Mouse (Mus musculus) neural tube, embryonic 14.5 days (tissue): ENCODE measurements around the gene Dock9. TPM values are rescaled to one million over a fixed set of nuclear protein-coding genes. Genes with fewer than 3 reads are reported as not detected.
"Not testable (repeated sequence)": the region's sequence is repeated elsewhere in the genome, so short reads cannot be mapped to it uniquely, and the experiment has no call there.

Source experiments
- ATAC-seq: fragments of 200-750 bp; cut with Nextera tagmentation; 2 replicates; pipeline ENCODE4 v1.8.0; 2017; ENCODE audit warnings: low read depth, mild to moderate bottlenecking, moderate TSS enrichment, moderate library complexity
- H3K27ac ChIP-seq: fragments of 300-500 bp; sonication (generic); 2 replicates; pipeline ENCODE4 v1.5.1; 2014; ENCODE audit warnings: low read depth, mild to moderate bottlenecking, control low read depth, low read length, moderate library complexity, mixed read lengths
- H3K27me3 ChIP-seq: fragments of 300-500 bp; sonication (generic); 2 replicates; pipeline ENCODE4 v1.6.1; 2014; ENCODE audit warnings: low read length; ENCODE audit not compliant: control insufficient read depth, insufficient read depth
- H3K36me3 ChIP-seq: fragments of 300-500 bp; sonication (generic); 2 replicates; pipeline ENCODE4 v1.6.1; 2014; ENCODE audit warnings: low read length, mixed read lengths; ENCODE audit not compliant: control insufficient read depth, insufficient read depth
- H3K4me1 ChIP-seq: fragments of 300-500 bp; sonication (generic); 2 replicates; pipeline ENCODE4 v1.6.1; 2014; ENCODE audit warnings: low read length; ENCODE audit not compliant: control insufficient read depth, insufficient read depth
- H3K4me2 ChIP-seq: fragments of 300-500 bp; sonication (generic); 2 replicates; pipeline ENCODE4 v1.6.1; 2014; ENCODE audit warnings: mild to moderate bottlenecking, low read depth, low read length, control low read depth
- H3K4me3 ChIP-seq: fragments of 300-500 bp; sonication (generic); 2 replicates; pipeline ENCODE4 v1.5.1; 2014; ENCODE audit warnings: low read depth, low read length, control low read depth, mixed read lengths
- H3K9ac ChIP-seq: fragments of 300-500 bp; sonication (generic); replicated peaks from 2 replicates; pipeline ENCODE4 v1.6.1; 2014; ENCODE audit warnings: low read depth, mild to moderate bottlenecking, control low read depth, low read length, mixed read lengths
- H3K9me3 ChIP-seq: fragments of 300-500 bp; sonication (generic); 2 replicates; pipeline ENCODE4 v1.6.1; 2016; ENCODE audit warnings: low read length; ENCODE audit not compliant: control insufficient read depth
- WGBS: fragments of 180-500 bp; shearing (Covaris S2); extraction: QIAGEN DNeasy Blood & Tissue Kit; methylation state at CpG from one replicate; pipeline ENCODE4 v1.1.7; 2014; 5-methylcytosine and 5-hydroxymethylcytosine counted together
- polyA plus RNA-seq: library from polyadenylated mRNA; unstranded; fragments of >200 nt; fragmentation: Nextera tagmentation; extraction: Ambion mirVana; gene quantifications from 2 replicates; pipeline ENCODE4 v1.2.1, GENCODE M21; 2014

Gene Dock9
- polyA plus RNA-seq, 1 experiment from 2014 or later, result 13.2 TPM

DNA sequence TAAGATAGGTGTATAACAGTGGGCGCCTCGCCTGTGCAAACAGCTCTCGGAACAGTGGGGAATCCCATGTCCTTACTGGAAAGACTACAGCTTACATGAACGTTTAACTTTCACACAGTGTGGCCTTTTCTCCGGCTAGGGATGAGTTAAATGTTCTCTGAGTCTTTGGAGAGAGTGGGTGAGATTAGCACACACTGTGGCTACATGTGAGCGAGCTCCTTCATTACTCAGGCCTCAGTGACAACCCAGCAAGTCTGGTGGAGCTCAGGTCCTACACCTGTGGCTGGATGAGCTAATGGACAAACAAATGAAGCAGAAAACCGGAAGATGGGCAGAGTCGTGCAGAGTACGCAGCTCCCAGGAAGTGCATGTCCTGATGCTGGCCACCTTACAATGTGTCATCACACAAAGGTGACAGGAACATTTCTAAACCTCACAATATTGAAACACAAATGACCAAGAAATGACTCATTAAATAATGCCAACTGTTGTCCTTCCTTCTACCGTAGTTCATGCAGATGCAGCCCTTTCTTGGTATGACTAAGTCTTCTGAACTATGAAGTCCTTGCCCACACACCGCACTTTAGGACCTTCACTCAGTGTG lies 103.5 kb downstream of the Dock9 start:
- H3K27me3 ChIP-seq, result no peaks in the 10 kb centered on the region
- H3K4me1 ChIP-seq, result peaks cover 13% of the 10 kb centered on the region; the same call in 1 of the 2 replicates
- no peak overlapping the region for H3K4me3 ChIP-seq
- H3K9ac ChIP-seq, result no peak overlapping the region
- H3K4me2 ChIP-seq, result no peak overlapping the region
- ATAC-seq, result no peak
- no peaks in the 10 kb centered on the region for H3K36me3 ChIP-seq
- H3K27ac ChIP-seq, result no peak overlapping the region
- 91% methylated on average over 11 of the region's 11 CpGs for WGBS
- H3K9me3 ChIP-seq, result no peaks in the 10 kb centered on the region

DNA sequence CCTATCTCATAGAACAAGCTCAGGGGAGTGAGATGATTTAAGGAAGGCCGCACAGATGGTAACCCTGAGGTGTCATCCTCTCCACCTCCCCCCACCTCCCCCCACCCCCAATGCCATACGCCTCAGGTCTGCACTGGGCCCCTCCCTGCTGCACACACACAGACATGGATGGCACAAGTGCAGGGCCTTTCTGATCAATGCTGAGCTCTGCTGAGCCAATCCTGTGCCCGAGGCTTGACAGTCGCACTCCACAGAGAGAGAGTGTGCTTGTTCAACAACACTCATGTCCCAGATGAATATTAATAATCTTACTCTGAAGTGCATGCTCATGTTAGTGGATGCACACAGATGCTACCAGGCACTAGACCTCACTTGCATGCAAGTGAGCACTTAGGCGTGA lies 108.0 kb downstream of the Dock9 start:
- not testable (repeated sequence) for H3K9ac ChIP-seq, H3K4me2 ChIP-seq, H3K4me3 ChIP-seq, H3K9me3 ChIP-seq, H3K27me3 ChIP-seq, H3K27ac ChIP-seq, H3K36me3 ChIP-seq, H3K4me1 ChIP-seq
- WGBS, result 68% methylated on average over 4 of the region's 5 CpGs
- peak; percentile 46; the same call in 1 of the 2 replicates for ATAC-seq

DNA sequence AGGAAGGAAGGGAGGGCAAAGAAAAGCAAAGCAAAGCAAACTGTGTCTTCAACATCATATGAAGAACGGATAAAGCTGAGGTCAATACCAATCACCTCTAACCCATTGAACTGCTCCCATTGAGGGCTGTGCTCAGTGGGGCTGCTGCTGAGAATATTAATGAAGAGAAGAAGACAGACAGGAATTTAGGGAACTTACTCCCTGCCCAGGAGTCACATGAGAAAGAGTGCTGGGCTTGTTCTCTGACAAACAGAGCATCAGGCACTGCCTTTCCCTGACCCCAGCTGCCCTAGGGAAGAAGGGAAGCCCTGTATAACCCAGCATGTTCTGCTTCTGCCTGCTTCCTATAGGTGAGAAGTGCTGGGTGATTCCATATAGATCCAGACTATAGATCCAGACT lies 109.5 kb downstream of the Dock9 start:
- ATAC-seq, result no peak
- WGBS, result 26% methylated on average over 1 of the region's 1 CpGs
- Histone ChIP-seq H3K27me3 (no peaks in the 10 kb centered on the region), H3K9me3 (no peaks in the 10 kb centered on the region), H3K4me2 (no peak overlapping the region), H3K4me1 (no peaks in the 10 kb centered on the region), H3K4me3 (no peak overlapping the region), H3K36me3 (no peaks in the 10 kb centered on the region), H3K27ac (no peak overlapping the region), H3K9ac (no peak overlapping the region)

DNA sequence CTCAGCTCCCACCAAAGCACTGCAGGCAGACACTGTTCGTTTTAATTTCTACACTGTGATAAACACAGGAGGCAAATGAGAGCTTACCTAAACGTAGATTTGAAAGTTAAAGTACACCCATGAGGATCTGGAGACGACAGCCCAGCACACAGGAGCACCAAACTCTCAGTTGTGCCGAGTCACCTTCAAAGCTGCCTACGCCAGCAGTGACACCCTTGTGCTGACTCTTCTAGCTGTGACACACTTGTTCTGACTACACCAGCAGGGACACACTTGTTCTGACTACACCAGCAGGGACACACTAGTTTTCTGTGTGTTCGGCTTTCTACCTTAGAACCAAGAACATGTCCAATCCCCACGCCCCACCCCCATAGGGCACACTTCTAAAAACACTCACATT lies 110.4 kb downstream of the Dock9 start:
- no peak overlapping the region for H3K4me3 ChIP-seq
- no peaks in the 10 kb centered on the region for H3K4me1 ChIP-seq
- WGBS, result 81% methylated on average over 7 of the region's 7 CpGs
- no peak overlapping the region for H3K27ac ChIP-seq
- ATAC-seq, result no peak
- no peaks in the 10 kb centered on the region for H3K27me3 ChIP-seq
- H3K36me3 ChIP-seq, result no peaks in the 10 kb centered on the region
- no peak overlapping the region for H3K9ac ChIP-seq
- H3K4me2 ChIP-seq, result no peak overlapping the region
- H3K9me3 ChIP-seq, result no peaks in the 10 kb centered on the region

DNA sequence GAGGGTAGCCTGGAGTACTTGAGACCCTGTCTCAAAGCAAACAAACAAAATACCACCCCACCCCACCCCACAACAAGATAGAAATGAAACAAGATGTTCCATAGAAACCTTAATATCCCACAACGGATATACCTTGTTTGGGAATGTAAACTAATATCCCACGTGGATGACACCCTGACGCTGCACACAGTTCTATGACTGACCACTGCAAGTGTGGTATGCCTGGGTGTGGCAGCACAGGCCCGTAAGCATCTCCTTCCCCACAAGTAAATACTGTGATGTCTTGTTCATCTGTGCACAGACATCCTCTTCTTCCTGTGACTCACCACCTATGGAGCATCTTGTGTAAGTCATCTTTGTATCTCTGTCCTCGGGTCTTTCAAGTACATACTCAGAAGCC lies 118.7 kb downstream of the Dock9 start:
- H3K4me3 ChIP-seq, result no peak overlapping the region
- no peak for ATAC-seq
- no peak overlapping the region for H3K4me2 ChIP-seq
- no peaks in the 10 kb centered on the region for H3K27me3 ChIP-seq
- no peaks in the 10 kb centered on the region for H3K4me1 ChIP-seq
- WGBS, result 84% methylated on average over 5 of the region's 5 CpGs
- no peak overlapping the region for H3K9ac ChIP-seq
- no peak overlapping the region for H3K27ac ChIP-seq
- H3K9me3 ChIP-seq, result no peaks in the 10 kb centered on the region
- H3K36me3 ChIP-seq, result no peaks in the 10 kb centered on the region

DNA sequence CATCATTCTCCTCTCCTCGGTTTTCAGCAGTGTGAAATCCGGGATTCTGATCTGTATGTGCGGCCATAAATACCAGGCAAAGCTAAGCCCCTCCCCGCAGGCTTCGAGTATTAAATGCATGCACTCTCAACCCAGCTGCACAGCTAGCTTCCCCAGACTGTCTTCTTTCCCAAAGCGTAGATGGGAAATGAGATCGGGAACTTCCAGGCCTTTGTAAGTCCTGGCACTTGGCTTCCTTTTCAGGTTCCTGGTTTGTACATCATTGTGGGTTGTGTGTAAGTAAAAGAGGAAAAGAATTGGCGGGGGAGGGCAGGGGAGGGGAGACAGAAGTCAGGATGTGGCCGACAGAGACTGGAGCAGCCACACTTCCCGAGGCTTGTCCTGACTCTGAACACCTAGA lies 119.2 kb downstream of the Dock9 start:
- Histone ChIP-seq H3K4me1 (no peaks in the 10 kb centered on the region), H3K27me3 (no peaks in the 10 kb centered on the region), H3K4me2 (no peak overlapping the region), H3K27ac (no peak overlapping the region), H3K36me3 (no peaks in the 10 kb centered on the region), H3K9ac (no peak overlapping the region), H3K9me3 (no peaks in the 10 kb centered on the region; the same call in 1 of the 2 replicates), H3K4me3 (no peak overlapping the region)
- no peak for ATAC-seq
- 60% methylated on average over 10 of the region's 10 CpGs for WGBS

DNA sequence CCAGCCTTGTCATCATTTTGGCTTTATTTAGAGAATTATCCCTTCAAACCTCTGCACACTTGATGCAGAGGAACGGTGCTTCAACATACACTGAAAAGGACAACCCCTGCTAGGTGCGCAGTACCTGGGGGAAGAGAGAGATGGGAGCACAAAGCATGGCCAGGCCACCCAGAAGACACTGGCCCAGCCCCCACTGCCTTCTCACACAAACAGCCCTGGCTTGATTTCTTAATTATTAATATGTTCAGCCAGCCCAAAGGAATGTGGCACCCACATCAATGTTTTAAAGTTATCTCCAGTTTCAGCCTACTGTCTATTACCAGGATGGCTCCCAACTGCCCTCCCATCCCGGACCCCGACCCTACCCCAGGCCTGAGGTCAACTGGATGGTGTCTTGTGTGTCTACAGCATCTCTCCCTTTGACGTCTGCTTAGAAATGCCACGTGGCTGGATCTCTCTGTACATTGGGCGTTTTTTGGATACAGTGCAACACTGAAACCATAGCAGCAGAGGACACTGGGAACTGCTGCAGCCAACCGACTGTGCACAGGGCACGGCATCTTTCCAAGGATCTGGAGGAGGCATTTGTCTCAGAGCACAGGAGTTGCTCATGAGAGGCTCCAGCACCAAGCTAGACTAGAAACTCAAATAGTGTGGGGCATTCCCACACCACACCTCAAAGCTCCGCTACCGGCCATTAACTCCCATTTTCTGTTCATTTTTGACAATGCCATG lies 120.9 kb downstream of the Dock9 start:
- no peak overlapping the region for H3K4me3 ChIP-seq
- H3K27ac ChIP-seq, result no peak overlapping the region
- H3K27me3 ChIP-seq, result no peaks in the 10 kb centered on the region
- no peak overlapping the region for H3K4me2 ChIP-seq
- 92% methylated on average over 11 of the region's 11 CpGs for WGBS
- no peak for ATAC-seq
- H3K9me3 ChIP-seq, result no peaks in the 10 kb centered on the region; the same call in 1 of the 2 replicates
- no peaks in the 10 kb centered on the region for H3K36me3 ChIP-seq
- no peaks in the 10 kb centered on the region for H3K4me1 ChIP-seq
- no peak overlapping the region for H3K9ac ChIP-seq

DNA sequence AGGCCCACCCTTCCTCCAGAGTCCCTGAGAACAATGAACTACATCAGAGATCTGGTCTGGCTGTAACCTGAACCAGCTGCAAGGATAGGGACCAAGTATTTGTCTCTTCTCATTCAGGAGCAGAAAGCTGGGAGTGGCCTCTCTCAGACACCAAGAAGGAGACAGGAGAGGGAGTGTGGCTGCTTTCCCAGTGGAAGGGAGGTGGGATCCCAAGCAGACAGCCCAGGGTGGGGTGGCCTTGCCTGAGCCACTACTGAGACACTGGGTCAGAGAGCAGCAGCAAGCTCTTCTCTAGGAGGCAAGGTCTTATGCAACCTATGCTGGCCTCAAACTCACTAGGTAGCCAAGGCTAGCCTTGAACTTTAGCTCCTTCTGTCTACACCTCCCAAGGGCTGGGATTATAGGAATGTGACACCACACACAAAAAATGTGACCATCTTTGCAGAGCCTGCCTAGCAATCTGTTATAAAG lies 121.5 kb downstream of the Dock9 start:
- H3K27ac ChIP-seq, result no peak overlapping the region
- H3K9ac ChIP-seq, result no peak overlapping the region
- no peak overlapping the region for H3K4me3 ChIP-seq
- no peaks in the 10 kb centered on the region for H3K27me3 ChIP-seq
- no peak for ATAC-seq
- H3K4me1 ChIP-seq, result no peaks in the 10 kb centered on the region
- H3K9me3 ChIP-seq, result no peaks in the 10 kb centered on the region; the same call in 1 of the 2 replicates
- no peaks in the 10 kb centered on the region for H3K36me3 ChIP-seq
- no peak overlapping the region for H3K4me2 ChIP-seq

DNA sequence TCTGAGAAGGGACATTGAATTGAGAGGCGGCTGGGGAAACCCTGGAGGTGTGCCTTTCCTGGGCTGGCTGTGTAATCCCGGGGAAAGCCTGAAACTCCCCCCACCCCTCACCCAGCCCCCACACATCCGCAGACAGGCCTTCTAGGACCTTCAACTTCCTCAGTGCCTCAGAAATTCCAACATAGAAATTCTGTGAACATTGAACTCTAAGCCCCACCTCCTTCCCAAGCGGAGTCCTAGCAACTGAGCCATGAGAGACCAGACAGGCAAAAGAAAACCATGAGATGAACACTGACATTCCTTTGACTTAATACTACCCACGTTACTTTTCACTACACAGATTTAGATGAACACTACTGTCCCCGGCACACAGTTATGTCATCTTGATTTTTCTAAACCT lies 122.1 kb downstream of the Dock9 start:
- Histone ChIP-seq H3K27ac (no peak overlapping the region), H3K36me3 (no peaks in the 10 kb centered on the region), H3K9ac (no peak overlapping the region), H3K4me1 (no peaks in the 10 kb centered on the region), H3K27me3 (no peaks in the 10 kb centered on the region), H3K9me3 (no peaks in the 10 kb centered on the region; the same call in 1 of the 2 replicates), H3K4me2 (no peak overlapping the region), H3K4me3 (no peak overlapping the region)
- WGBS, result 47% methylated on average over 6 of the region's 6 CpGs
- ATAC-seq, result no peak
